Mouse (Mus musculus): ENCODE measurements at regions not wholly inside any gene's neighbourhood (a gene's known extent, or its start where the extent isn't known, plus 50 kb on each side); places are given as distances from the start of the nearest gene placed in this dataset.

DNA sequence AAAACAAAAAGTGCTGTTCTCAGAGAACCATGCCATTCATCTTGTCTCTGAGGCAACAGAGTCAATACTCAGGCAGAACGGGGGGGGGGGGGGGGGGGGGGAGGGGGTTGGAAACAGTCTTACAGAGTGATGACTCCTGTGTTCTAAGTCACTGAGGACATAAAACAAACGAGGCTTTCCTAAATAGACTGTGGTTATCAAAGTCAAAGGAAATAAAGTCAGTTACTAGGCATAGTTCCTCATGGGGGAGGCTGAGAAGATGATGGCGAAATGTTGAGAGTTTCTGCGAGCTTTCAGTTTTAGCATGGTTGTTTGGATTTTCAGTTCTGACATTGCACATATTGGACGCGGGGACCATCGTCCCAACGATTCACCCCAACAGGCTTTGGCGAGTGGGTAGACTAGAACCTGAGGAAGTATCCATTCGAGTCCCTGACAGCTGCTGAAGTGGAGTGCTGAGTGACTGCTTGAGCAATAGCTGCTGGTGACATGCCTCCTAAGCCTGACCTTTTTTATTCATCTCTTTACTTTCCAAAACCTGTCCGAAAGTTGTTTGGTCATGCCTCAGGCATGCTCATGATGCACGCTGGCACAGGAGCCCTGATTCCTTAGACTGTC lies 109.2 kb upstream of the Serp2 start:
- DNase-seq: peak in 1 of 2 experiments; percentile 9

DNA sequence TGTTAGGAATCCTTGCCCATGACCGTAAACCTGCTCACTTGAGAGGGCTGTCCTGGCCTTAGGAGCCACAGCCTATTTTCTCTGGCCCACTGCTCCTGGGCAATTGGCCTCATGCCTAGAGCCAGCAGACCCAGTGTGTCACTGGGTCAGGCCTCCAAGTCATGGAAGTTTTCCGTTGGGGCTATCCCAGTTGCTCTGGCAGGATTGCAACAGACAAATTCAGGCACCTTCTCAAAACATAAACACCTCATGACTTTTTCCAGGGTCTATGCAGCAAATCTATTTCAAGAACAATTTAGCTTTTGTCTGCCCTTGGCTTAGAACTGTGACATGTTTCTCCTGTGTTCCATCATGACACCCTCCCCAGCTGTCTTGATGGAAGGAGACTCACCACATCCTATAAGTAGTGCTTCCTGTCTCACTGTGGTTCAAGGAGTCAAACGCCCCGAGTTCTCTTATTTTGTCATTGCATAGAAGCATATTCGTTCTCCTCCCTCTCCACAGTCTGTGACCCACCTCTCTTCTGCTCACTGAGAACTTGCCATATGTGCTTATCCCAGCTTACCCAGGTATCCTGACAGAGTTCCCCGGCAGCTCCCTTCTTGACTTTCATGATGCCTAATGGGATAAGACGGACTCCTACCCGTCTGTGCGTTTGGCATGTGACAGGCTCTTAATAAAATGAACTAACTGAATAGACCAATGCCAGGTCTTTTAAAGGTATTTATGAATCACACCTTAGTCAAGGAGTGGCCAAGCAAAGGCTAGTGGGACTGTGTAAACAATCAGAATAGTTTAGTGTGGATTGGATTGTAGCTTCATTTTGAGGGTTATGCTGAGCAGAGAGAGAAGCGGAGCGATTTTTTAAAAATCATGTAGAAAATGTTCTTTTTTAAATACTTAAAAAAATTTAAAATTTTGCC lies 108.2 kb upstream of the Serp2 start:
- DNase-seq: peak; percentile 12 to 26

DNA sequence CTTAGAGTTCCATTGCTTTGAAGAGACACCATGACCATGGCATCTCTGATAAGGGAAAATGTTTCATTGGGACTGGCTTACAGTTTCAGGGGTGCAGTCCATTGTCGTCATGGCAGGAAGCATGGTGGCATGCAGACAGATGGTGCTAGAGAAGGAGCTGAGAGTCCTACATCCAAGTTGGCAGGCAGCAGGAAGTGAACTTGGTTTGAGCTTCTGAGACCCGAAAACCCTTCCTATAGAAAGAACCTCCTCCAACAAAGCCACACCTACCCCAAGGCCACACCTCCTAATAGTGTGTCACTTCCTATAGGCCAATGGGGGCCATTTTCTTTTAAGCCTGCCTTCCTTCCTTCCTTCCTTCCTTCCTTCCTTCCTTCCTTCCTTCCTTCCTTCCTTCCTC lies 107.1 kb upstream of the Serp2 start:
- no peak for DNase-seq

DNA sequence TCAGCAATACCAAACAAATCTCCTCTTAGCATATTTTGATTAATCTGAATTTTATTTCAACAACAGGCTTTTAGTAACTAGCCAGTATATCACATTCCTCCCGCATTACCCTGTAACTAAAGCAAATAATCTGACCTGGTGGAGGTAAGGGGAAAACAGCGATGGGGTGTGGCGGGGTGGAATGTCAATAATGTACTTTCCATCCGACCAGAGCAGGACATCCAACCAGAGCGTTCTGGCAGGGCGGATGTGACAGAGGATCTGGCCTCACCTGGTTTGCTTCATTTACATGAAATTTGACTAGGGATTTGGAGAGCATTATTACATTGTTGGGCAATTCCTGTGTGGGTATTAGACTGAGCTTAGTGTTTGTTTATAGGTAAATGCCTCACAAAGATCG lies 106.2 kb upstream of the Serp2 start:
- DNase-seq: no peak

DNA sequence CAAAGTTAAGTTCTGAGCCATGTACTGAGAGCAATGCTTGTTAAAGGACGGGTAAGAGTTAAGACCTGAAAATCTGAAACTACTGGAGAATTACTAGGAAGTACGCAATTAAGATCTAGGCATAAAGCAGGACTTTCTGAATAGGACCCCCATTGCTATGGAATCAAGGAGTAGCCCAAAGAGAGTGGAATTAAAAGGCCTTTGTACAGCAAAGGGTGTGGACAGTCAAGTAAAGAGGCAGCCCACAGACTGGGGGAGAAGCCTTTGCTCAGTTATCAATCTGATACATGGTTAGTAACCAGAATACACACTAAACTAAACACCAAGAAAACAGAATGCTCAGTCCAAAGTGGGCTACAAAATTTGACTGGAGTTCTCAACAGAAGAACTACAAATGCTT lies 104.2 kb upstream of the Serp2 start:
- no peak for DNase-seq

DNA sequence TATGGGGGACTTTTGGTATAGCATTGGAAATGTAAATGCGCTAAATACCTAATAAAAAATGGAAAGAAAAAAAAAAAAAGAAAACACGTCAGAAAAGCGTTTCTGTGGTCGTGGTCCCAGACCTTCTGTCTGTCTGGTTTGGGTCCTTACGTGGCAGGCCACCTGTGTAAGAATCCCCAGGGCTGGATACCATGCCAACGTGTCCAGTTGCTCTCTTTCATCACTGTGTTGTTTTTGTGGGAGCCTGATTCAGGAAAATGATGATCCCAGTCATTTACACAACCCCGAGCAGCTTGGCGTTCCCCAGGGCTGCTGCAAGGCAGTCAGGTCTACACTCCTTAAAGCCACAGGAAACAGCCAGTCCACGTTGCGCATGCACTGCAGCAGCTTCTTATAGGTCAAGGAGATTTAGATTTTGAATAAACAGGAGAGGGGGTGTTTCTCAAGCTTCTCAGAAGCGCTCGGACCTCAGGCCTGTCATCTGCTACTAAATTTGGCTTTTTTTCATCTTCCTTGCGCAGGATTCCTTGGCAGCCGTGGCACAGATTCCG lies 102.3 kb upstream of the Serp2 start:
- peak; percentile 36 to 54 for DNase-seq

DNA sequence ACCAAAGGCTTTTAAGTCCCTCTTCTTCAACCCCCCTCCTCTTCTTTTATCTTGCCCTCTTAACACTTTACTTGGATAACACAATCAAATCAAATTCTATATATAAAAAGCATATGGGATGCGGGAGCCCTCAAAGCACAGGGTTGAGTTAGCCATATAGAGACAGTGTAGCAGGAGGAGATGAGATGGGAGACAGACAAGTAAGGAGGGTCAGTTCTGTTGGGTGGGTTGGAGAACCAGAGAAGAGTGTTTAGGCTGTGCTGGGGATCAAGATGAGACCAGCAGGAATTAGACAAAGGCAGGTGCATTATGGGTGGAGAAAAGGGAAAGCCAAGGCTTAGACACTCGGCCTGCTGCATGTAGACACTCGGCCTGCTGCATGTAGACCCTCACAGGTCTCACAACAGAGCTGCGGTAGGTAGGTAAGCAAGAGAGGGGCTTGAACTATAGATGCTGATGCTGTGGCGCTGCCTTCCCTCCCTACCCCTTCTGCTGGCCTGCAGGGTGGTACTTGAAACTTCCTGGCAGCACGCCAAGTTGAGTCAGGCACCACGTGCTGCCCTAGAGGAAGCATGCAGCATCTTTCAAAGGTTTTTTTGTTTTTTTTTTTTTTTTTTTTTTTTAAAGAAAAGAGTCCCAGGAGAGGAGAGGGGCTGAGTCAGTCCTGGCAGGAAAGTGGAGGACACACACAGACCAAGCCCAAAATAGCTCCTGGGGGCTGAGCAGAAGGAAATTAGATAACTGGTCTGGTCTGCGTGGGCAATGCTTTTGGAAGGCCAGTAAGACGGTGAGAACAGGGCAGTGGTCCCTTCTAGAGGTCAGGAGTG lies 101.3 kb upstream of the Serp2 start:
- peak; percentile 63 to 79 for DNase-seq

DNA sequence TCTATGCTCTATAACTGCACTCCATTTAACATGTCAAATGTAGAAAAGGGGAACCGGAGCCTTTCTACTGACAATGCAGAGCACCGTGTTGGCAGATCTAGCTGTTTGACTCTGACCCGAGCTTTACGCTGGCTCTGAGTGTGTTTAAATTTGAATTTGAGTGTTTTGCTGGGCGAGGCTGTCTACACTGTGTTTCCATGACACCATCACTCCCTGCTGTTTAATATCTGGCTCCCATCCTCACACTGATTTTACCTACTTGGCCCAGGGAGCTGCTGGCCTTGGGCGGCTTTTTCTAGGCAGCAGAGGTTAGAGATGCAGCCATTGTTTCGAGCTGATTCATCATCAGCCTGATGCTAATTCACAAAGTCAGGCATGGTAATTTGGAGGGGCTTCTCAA lies 100.7 kb upstream of the Serp2 start:
- DNase-seq: no peak

DNA sequence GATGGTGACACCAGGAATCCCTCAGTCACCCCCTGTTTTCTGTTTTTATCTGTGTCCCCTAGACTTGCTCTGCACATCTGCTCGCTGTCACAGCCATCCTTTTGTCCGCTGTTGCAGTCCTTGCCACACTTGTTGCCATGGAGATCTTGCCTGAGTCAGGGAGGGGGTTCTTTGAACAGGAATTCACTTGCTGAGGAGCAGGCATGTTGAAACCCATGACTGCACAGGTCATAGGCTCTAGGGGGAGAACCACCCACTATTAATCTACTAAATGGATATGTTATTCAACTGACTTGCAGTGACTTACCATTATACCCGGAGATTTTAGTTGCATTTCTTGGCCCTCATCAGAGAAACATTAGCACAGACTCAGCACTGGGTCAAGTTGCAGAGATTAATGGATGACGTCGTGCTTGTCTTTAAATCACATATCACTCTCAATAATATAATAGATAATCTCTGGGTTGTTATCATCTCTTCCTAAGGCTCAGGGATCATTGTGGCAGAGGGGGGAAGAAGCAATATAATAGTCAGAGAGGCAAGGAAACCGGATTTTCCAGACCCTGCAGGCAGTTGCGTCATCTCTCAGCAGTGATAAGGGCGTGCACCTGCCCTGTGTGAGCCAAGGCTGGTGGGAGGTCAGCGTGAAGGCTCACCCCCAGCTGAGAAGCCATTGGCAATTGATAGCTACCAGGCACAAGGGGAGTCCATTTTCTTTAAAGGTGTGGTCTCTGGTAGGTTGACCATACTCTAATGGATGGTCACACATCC lies 95.9 kb upstream of the Serp2 start:
- DNase-seq: no peak

DNA sequence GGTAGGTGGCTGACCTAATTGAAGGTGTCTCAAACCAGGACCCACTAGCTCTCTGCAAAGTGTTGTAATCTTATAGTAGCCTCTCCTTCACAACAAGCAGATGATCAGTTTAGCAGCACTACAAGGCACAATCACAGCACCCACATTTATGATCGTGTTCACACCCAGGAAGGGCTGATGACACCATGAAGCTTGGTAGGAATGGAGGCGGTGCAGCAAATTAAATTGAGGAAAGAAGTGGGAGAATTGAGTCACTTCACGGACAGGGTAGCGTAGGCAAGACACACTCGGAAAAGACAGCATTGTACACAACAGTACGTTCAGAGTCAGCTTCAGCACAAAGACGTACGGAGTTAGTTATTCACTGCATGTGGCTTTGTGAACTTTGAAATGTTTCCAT lies 94.4 kb upstream of the Serp2 start:
- DNase-seq: no peak

DNA sequence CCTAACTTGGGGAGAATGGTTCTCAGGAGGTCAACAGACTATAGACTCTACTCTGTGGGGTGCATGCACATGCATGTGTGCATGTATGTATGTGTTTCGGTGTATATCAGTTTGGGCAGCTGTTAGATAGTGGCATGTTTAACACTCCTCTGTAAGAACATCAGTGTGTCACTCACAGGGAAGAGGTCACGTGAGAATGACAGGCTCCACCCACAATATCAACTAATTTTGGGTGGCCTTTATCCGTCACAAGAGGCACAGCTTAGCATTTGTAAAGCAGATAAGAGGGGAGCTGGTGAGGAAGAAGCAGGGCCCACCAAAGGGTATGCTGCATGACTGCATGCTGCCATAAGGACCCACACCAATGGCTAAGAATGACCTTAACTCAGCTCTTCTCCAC lies 93.2 kb upstream of the Serp2 start:
- DNase-seq: no peak

DNA sequence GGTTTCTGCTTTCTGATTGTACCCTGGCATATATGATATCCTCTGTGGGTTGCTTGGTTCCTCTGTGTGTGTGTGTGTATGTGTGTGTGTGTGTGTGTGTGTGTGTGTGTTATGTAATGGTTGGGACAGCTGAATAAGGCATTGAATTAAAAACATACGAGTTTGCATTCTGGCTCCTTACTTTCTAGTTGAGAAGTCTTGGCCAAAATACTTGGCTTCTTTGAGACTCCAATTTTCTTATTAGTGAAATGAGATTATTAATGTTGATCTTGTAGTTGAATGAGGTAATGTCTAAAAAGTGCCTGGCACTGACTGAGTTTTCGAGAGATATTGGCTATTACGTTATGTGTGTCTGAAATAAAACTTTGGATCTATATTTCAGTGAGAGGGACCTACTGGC lies 88.0 kb upstream of the Serp2 start:
- no peak for DNase-seq

DNA sequence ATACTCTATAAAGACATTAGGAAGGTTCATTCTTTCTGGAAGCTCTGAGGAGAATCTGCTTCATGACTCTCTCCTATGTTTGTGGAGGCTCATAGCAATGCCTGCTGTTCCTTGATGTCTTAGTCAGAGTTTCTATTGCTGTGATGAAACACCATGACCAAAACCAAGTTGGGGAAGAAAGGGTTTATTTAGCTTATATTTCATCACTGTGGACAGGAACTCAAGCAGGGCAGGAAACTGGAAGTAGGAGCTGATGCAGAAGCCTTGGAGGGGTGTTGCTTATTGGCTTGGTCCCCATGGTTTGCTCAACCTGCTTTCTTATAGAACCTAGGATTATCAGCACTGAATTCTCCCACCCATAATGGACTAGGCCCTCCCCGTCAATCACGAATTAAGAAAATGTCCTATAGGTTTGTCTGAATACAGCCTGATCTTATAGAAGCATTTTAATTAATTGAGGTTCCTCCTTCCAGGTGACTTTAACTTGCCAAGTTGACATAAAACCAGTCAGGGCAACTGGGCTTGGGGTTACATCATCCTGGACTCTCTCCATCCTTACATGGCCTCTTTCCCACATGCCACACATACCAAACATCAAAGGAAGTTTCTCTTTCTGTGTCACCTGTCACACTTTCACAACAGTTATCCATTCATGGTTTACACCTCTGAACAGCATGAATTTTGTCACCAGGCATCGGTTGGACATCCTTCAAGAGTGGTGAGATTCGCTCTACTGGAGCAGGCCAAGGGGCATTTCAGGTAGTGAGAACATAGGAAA lies 85.3 kb upstream of the Serp2 start:
- no peak for DNase-seq

DNA sequence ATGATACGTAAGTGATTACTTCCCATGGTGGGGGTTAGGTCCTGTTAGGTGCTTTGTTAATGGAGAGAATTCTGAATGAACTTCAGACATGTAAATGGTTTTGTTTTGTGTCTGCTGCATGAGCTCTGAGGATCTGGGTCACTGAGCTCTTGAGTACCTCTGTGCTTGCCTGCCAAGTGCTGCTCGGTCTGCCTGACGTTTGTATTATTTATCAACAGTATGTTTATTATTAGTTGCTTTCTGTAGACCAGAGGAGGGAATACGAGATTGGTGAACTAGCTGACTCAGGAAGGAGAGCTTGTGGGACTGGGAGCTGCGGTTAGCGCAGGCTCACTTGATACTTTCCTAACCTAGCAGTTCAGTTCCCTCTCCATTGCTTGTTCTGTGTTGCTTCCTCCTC lies 76.5 kb upstream of the Serp2 start:
- no peak for DNase-seq

DNA sequence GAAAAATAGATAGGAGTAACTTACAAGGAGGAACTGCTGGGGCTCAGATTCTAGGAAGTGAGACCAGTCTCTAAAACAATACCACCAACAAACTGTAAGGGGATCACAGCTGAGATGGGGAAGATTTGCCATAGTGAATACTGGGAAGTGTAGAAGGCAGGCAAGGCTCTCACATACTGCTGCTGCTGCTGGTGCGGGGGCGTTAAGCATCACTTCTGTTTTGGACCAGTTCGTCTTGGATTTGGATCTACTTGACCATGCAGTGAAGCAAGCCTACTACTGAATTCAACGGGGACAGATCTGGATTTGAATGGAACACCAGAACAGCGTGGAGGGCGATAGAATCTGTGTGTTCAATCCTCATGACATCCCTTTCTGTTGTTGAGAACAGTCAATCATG lies 76.1 kb upstream of the Serp2 start:
- DNase-seq: no peak

DNA sequence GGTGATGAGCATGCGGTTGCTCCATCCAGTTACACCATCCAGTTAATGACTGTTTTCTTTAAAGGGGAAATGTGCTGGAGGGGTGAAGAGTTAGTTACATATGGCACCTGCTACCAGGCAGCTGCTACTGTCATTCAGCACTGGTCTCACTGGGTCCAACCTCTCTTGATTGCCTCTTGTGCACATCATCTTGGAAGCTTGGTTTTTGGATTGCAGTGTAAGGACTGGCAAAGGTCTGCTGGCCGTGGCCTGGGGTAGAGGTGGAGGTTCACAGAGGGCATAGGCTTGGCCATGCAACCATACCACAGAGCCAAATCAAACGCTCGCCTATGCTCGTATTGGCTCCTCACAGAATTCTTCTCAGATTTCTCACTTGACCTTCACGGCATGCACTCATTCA lies 75.1 kb upstream of the Serp2 start:
- DNase-seq: no peak

DNA sequence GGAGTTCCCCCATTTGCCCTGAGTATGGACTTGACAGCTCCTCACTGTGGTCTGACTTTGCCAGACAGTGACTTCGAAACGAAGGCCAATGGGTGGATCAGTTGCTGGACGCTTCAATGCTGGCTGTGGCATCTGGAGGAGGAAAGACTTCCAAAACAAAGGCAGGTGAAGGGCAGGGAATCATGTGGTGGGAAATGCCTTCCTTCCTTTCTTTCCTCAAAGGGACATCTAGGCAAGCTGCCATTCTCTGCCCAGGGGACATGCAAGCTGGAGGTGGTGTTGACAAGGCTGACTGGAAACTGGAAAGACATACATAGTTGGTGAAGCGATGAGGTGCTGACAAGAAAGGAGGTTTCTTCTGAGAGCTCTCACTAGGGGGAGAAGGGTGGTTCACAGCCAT lies 74.5 kb upstream of the Serp2 start:
- DNase-seq: no peak

DNA sequence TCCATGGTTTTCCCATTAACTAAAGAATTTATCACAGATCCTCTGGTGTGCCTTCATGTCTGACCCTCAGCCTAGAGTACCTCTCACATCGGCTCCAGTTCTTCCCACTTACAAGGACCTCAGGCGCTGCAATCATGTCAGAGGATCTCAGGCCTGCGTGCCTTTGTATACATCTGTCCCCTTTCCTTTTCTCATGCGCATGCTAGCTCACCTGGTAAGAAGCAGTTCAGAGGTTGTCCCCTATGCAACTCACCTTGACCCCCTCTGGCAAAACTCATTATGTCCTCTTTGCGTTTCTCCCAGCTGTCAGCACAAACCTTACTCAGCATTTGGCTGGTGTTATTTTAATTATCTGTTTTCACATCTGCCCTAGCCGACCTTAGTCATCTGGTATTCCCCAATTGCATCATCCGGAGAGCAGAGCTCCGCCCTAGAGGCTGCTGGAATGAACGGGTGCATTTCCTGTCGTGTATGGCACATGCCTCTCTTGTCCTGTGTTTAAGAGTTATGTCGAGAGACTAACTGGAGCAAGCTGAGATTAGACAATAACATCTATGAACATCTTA lies 73.3 kb upstream of the Serp2 start:
- no peak for DNase-seq

DNA sequence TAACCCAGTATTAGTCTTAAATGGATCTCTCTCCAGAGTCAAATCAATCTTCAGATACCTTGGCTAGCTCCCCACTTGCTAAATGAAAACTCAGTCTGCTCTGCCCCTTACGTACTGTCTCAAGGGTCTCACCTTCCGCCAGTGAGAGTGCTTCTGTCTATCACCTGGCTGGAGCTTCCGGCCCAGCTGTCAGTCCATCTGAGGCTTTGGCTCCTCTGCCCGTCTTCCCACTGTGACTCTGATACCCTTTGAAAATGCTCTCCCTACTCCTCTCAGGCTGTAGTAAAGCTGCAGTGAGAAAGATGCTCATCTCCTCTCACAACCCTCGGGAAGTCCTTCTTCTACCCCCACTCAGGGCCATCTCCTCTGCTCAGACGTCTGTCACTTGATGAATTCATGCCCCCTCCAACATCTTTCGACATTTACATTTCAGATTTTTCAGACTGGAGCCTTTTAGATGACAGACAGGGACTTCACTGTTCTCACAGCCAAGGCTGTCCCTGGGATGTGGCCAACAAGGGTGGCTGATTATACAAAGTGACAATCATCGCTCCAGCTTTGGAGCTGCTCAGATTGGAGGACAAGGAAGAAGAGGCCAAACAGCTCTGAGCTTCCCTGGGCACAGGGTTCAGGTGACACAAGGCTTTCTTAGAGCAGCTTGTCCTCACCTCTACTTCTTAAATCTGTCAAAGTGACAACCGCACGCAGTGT lies 71.6 kb upstream of the Serp2 start:
- DNase-seq: no peak

DNA sequence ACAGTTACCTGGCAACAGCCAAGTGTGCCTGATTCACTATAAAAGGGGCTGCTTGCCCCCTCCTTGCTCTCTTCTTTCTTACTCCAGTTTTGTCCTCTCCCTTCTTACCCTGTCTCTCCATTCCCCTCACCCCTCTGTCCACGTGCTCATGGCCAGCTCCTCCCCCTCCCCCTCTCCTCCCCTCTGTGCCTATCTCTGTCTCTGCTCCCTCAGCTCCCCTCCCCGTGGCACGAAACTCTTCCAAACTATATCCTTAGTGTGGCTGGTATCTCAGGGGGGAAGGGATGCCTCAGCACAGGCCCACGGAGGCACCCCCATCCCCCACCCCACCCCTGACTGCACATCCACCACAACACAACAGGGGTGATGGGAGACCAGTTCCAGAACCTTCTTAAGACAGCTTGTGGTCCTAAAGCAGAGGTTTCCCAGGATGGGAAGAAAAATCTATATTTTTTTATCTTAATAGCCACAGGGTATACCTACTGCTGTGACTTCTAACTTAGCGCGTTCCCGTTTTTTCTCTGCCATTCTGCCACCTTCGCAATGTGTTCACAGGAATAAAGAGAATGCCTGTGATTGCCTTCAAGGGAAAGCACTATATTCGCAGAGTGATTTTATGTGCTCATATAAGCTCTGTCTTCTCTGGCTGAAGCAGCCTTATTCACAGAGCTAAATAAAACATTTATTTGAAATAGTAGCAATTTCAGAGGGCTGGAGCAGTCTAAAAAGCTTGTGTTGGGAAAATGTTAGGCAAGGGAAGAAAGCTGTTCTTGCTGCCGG lies 69.1 kb upstream of the Serp2 start:
- DNase-seq: no peak
